ENCODE assay signal across 8 mouse cellular contexts in the genomic region with DNA sequence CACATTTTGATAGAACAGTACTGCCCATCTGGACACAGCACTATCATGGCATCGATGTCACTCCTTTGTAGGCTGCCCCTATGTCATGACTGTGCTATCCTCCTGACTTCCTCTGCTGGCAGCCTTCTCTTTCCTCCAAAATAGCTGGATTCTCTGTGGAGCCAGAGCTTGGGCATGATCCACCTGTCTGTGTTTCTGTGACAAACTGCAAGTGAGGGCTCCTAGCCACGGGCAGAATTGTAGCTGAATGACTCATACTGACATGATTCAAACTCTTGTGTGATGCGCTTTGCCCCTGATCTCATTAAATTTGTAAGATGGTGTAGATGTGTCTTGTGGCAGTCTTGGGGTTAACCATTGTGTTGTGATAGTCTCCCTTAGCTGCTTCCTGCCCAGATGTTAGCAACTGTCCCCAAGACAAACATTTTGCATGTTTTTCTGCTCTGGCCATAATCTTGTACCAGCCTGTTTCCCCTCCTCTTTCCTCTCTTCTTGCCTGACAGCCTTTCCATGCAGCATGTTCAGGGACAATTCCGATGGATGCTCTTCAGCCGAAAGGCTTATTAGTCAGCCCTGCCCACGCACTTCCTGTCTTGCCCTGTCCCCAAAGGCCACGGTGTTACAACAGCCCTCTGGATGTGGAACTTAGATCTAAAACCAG.
DNase-seq lines count a peak whose midpoint lies in the region; ATAC-seq and TF ChIP-seq lines count a peak whose summit lies in the region.

No protein-coding gene starts in this region.

- dilution Hi-C loops in CH12.LX (cut with MboI; ENCODE audit: extremely low pct_ligation_motif_present, extremely low pct_unique_long_range_greater_than_20kb, low sequenced_read_pairs), result no loop called here

- H3K27ac ChIP-seq in CH12.LX (ENCODE audit: insufficient read depth, low read depth), result no peak overlapping the region
- no peak overlapping the region for H3K27ac ChIP-seq in layer of hippocampus, adult 2 months
- H3K27ac ChIP-seq in midbrain, embryonic 15.5 days, result no peak overlapping the region

- H3K4me1 ChIP-seq in CH12.LX (ENCODE audit: control insufficient read depth in 1 of 2, insufficient read depth in 2 of 2), result peaks cover 24 to 84% of the 10 kb centered on the region in 2 experiments
- peaks cover 15% of the 10 kb centered on the region for H3K4me1 ChIP-seq in midbrain, embryonic 15.5 days

- peaks cover 4 to 63% of the 10 kb centered on the region in 2 experiments for H3K36me3 ChIP-seq in CH12.LX (replicated peaks in 1 of 2; ENCODE audit: control insufficient read depth in 1 of 2, insufficient read depth in 1 of 2, low read length in 1 of 2)
- H3K36me3 ChIP-seq in midbrain, embryonic 15.5 days (replicated peaks), result no peaks in the 10 kb centered on the region

- H3K4me3 ChIP-seq in CH12.LX (replicated peaks in 1 of 3; ENCODE audit: low read depth in 2 of 3, low read length in 2 of 3, poor library complexity in 1 of 3), result no peak overlapping the region
- H3K4me3 ChIP-seq in layer of hippocampus, adult 2 months, result no peak overlapping the region
- no peak overlapping the region for H3K4me3 ChIP-seq in midbrain, embryonic 15.5 days

- no peak for DNase-seq in frontal cortex, postnatal 25 days (ENCODE audit: low spot score in 2 of 2)
- peak; percentile 37 for DNase-seq in CH12.LX (ENCODE audit: extremely low read depth)
- peak; percentile 61 for DNase-seq in cerebellum, adult 9-10 months
- DNase-seq in lung, postnatal 10 days, result peak; percentile 24
- DNase-seq in layer of hippocampus, adult 18-20 months (ENCODE audit: low spot score in 2 of 2), result no peak
- DNase-seq in layer of hippocampus, adult 2 months (ENCODE audit: low spot score in 2 of 2), result no peak

- no peak for TF ChIP-seq EP300 in CH12.LX (IDR thresholded peaks at IDR 0.05; ENCODE audit: low read length)

- peaks cover 4% of the 10 kb centered on the region for H3K9me3 ChIP-seq in CH12.LX (replicated peaks; ENCODE audit: low read length)
- no peaks in the 10 kb centered on the region for H3K9me3 ChIP-seq in midbrain, embryonic 15.5 days

- no peaks in the 10 kb centered on the region for H3K27me3 ChIP-seq in CH12.LX (replicated peaks)
- no peaks in the 10 kb centered on the region for H3K27me3 ChIP-seq in midbrain, embryonic 15.5 days (replicated peaks)

- TF ChIP-seq CTCF in CH12.LX (conservative IDR thresholded peaks at IDR 0.05 in 1 of 2, IDR thresholded peaks at IDR 0.05 in 1 of 2; ENCODE audit: low read depth in 2 of 2, low read length in 2 of 2), result no peak
- TF ChIP-seq CTCF in layer of hippocampus, adult 2 months (conservative IDR thresholded peaks at IDR 0.05), result no peak

- peak; percentile 35; the same call in 1 of the 2 replicates for ATAC-seq in frontal cortex, adult (ENCODE audit: low TSS enrichment)
- ATAC-seq in midbrain, embryonic 15.5 days (replicated peaks), result no peak

- TF ChIP-seq POLR2A in CH12.LX (IDR thresholded peaks at IDR 0.05; ENCODE audit: low read depth, low read length), result no peak

- no peak for TF ChIP-seq RAD21 in CH12.LX (IDR thresholded peaks at IDR 0.05; ENCODE audit: low read depth, low read length)

- in situ Hi-C loops in CH12.LX (cut with MboI; ENCODE audit: low pct_ligation_motif_present, low pct_unique_long_range_greater_than_20kb, low sequenced_read_pairs), result no loop called here

- no peak overlapping the region for H3K9ac ChIP-seq in CH12.LX (ENCODE audit: insufficient read depth, low read depth)
- H3K9ac ChIP-seq in midbrain, embryonic 15.5 days, result no peak overlapping the region

- H3K79me2 ChIP-seq in CH12.LX (replicated peaks; ENCODE audit: control insufficient read depth, extremely low read depth, insufficient read depth, poor library complexity, severe bottlenecking), result no peaks in the 10 kb centered on the region; the same call in 1 of the 2 replicates

- no peak overlapping the region for H3K4me2 ChIP-seq in CH12.LX (ENCODE audit: insufficient read depth, low read depth, poor library complexity, severe bottlenecking)
- no peak overlapping the region for H3K4me2 ChIP-seq in midbrain, embryonic 15.5 days

- WGBS in midbrain, embryonic 15.5 days, result 79% methylated on average over 7 of the region's 7 CpGs

TF ChIP-seq in CH12.LX, 34 proteins besides CTCF, POLR2A, EP300 and RAD21:
- no peak for TF ChIP-seq MAFK (IDR thresholded peaks at IDR 0.05; ENCODE audit: insufficient replicate concordance, low read length)
- TF ChIP-seq JUN (IDR thresholded peaks at IDR 0.05; ENCODE audit: insufficient read depth, low read depth, low read length), result no peak
- no peak for TF ChIP-seq ZKSCAN1 (IDR thresholded peaks at IDR 0.05; ENCODE audit: borderline replicate concordance, low read depth, low read length)
- no peak for TF ChIP-seq ZNF384 (IDR thresholded peaks at IDR 0.05; ENCODE audit: low read depth, low read length)
- TF ChIP-seq MXI1 (IDR thresholded peaks at IDR 0.05; ENCODE audit: low read depth, low read length), result no peak
- no peak for TF ChIP-seq BHLHE40 (IDR thresholded peaks at IDR 0.05; ENCODE audit: low read depth, low read length)
- no peak for TF ChIP-seq E2F4 (IDR thresholded peaks at IDR 0.05; ENCODE audit: insufficient replicate concordance, low read depth, low read length)
- TF ChIP-seq ZC3H11A (IDR thresholded peaks at IDR 0.05; ENCODE audit: low read depth, low read length), result no peak
- TF ChIP-seq NELFE (IDR thresholded peaks at IDR 0.05; ENCODE audit: low read depth, low read length), result no peak
- no peak for TF ChIP-seq KAT2A (IDR thresholded peaks at IDR 0.05; ENCODE audit: insufficient replicate concordance, low read length)
- TF ChIP-seq UBTF (IDR thresholded peaks at IDR 0.05; ENCODE audit: low read depth, low read length), result no peak
- TF ChIP-seq GABPA (IDR thresholded peaks at IDR 0.05; ENCODE audit: insufficient replicate concordance, low read depth, low read length), result no peak
- TF ChIP-seq MYC (IDR thresholded peaks at IDR 0.05; ENCODE audit: low read depth, low read length), result no peak
- no peak for TF ChIP-seq TBP (conservative IDR thresholded peaks at IDR 0.05; ENCODE audit: low read depth, low read length)
- no peak for TF ChIP-seq MAZ (IDR thresholded peaks at IDR 0.05; ENCODE audit: low read depth, low read length)

Comparison
In these comparisons a context has a peak if more than half of its experiments do, and no peak if none do; other contexts are left out.
1. DNase-seq: peak in CH12.LX (single experiment), cerebellum, adult 9-10 months (single experiment) and lung, postnatal 10 days (single experiment); none in frontal cortex, postnatal 25 days (0 of 2), layer of hippocampus, adult 18-20 months (0 of 2) and layer of hippocampus, adult 2 months (0 of 2).